Mouse (Mus musculus) urinary bladder, postnatal 36 days (tissue): ENCODE measurements around the gene Senp8.
A peak's percentile ranks its signal among the peaks of the same experiment; 100 is the strongest.

ENCODE experiments used
- DNase-seq, 2 experiments: peaks; one replicate each; pipeline ENCODE4 v3.0.0; 2022; ENCODE audit warnings: low spot score in 2 of 2, mixed read lengths in 1 of 2

Senp8 gene

GRCm38 (mm10) chr9:59716275-59716898 is 34.1 kb downstream of the Senp8 start:
- no peak for DNase-seq

- peak in 1 of 2 experiments; percentile 50 for DNase-seq
Measured at GRCm38 (mm10) chr9:59709225-59709624, 41.3 kb downstream of the Senp8 start.

GRCm38 (mm10) chr9:59706850-59707825 is 43.4 kb downstream of the Senp8 start:
- no peak for DNase-seq

- no peak for DNase-seq
Measured at GRCm38 (mm10) chr9:59703099-59703498, 47.4 kb downstream of the Senp8 start.

- DNase-seq = no peak
Measured at GRCm38 (mm10) chr9:59701094-59701493, 49.4 kb downstream of the Senp8 start.

GRCm38 (mm10) chr9:59696381-59696780 is 54.1 kb downstream of the Senp8 start:
- no peak for DNase-seq

GRCm38 (mm10) chr9:59695451-59695813 is 55.1 kb downstream of the Senp8 start:
- no peak for DNase-seq

- DNase-seq = no peak
Measured at GRCm38 (mm10) chr9:59694571-59695450, 55.7 kb downstream of the Senp8 start.

GRCm38 (mm10) chr9:59692145-59692544 is 58.4 kb downstream of the Senp8 start:
- peak in 1 of 2 experiments; percentile 25 for DNase-seq

GRCm38 (mm10) chr9:59691635-59692094 is 58.8 kb downstream of the Senp8 start:
- peak; percentile 62 to 80 for DNase-seq

- no peak for DNase-seq
Measured at GRCm38 (mm10) chr9:59687416-59688046, 63.0 kb downstream of the Senp8 start.
